In the genomic region with DNA sequence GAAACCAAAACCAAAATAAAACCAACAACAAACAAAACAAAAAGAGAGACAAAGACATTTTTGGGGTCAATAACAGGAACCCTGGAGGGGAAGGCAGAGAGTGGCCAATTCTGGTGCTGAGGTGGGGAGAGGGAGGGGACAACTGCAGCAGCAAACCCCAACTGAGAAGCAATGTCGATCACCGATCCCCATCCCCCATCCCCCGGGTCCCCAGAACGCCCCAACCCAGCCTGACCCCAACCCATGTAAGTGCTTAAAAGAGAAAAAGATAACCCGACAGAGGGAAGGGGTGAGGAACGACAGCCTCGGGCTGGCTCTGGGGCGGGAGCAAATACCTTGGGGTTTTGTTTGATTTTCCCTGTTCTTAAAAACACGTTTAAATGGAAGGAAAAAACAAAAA, we compare ENCODE assay signal across 27 mouse cellular contexts. TPM values are rescaled to one million over a fixed set of nuclear protein-coding genes. Genes with fewer than 3 reads are reported as not detected.
DNase-seq lines count a peak whose midpoint lies in the region; ATAC-seq and TF ChIP-seq lines count a peak whose summit lies in the region.
"Had no signal": no experiment of that assay in that cellular context is flagged by ENCODE, and none has a peak within 500 bp of the region (broad histone marks: within the 10 kb centered on the region; RNA-seq: fewer than 3 reads in every experiment).

No protein-coding gene starts in this region.

- TF ChIP-seq EP300 in heart, adult 2 months (IDR thresholded peaks at IDR 0.05; ENCODE audit: insufficient read depth, low read depth, low read length), result no peak

- no peaks in the 10 kb centered on the region for H3K9me3 ChIP-seq in intestine, postnatal 0 days (ENCODE audit: control insufficient read depth)
- H3K9me3 ChIP-seq in intestine, embryonic 15.5 days, result no peaks in the 10 kb centered on the region
- no peaks in the 10 kb centered on the region for H3K9me3 ChIP-seq in E14TG2a.4 (ENCODE audit: low read length)
- H3K9me3 ChIP-seq: embryonic facial prominence, embryonic 13.5 days; embryonic facial prominence, embryonic 15.5 days; forebrain, embryonic 10.5 days; forebrain, embryonic 12.5 days; G1E had no signal

- TF ChIP-seq CTCF in heart, adult 2 months (IDR thresholded peaks at IDR 0.05), result no peak
- no peak for TF ChIP-seq CTCF in intestine, postnatal 0 days (IDR thresholded peaks at IDR 0.05; ENCODE audit: low read depth)
- no peak for TF ChIP-seq CTCF in E14TG2a.4 (conservative IDR thresholded peaks at IDR 0.05; ENCODE audit: low read length)

- no peaks in the 10 kb centered on the region; the same call in 1 of the 2 replicates for H3K79me2 ChIP-seq in heart, adult 2 months (replicated peaks; ENCODE audit: control insufficient read depth, insufficient read depth, low read length)

- ATAC-seq in intestine, postnatal 0 days, result no peak
- no peak for ATAC-seq in intestine, embryonic 15.5 days
- ATAC-seq: CD4-positive, CD25-positive, alpha-beta regulatory T cell, adult 4 months; forebrain, embryonic 14.5 days; forebrain, embryonic 16.5 days had no signal

- H3K9ac ChIP-seq in heart, adult 2 months (ENCODE audit: low read depth, low read length), result no peak overlapping the region
- H3K9ac ChIP-seq in intestine, postnatal 0 days (ENCODE audit: low read depth, low read length), result no peak overlapping the region
- H3K9ac ChIP-seq in intestine, embryonic 15.5 days, result no peak overlapping the region
- H3K9ac ChIP-seq: embryonic facial prominence, embryonic 13.5 days; embryonic facial prominence, embryonic 15.5 days; forebrain, embryonic 12.5 days had no signal

- no peaks in the 10 kb centered on the region for H3K27me3 ChIP-seq in heart, adult 2 months (ENCODE audit: control insufficient read depth, insufficient read depth, low read length)
- no peaks in the 10 kb centered on the region for H3K27me3 ChIP-seq in intestine, postnatal 0 days (replicated peaks; ENCODE audit: control insufficient read depth, insufficient read depth, low read length)
- no peaks in the 10 kb centered on the region for H3K27me3 ChIP-seq in intestine, embryonic 15.5 days (replicated peaks)
- H3K27me3 ChIP-seq in E14TG2a.4 (ENCODE audit: insufficient read depth, low read length), result no peaks in the 10 kb centered on the region
- H3K27me3 ChIP-seq: CH12.LX; embryonic facial prominence, embryonic 13.5 days; embryonic facial prominence, embryonic 15.5 days; forebrain, embryonic 12.5 days had no signal

- H3K27ac ChIP-seq in heart, adult 2 months, result no peak overlapping the region
- H3K27ac ChIP-seq in intestine, postnatal 0 days (ENCODE audit: low read depth, low read length), result no peak overlapping the region
- no peak overlapping the region for H3K27ac ChIP-seq in intestine, embryonic 15.5 days
- H3K27ac ChIP-seq: embryonic facial prominence, embryonic 13.5 days; embryonic facial prominence, embryonic 15.5 days; forebrain, embryonic 10.5 days; forebrain, embryonic 12.5 days had no signal

- peaks cover 2% of the 10 kb centered on the region for H3K4me1 ChIP-seq in heart, adult 2 months (ENCODE audit: control insufficient read depth, insufficient read depth, low read length)
- H3K4me1 ChIP-seq in intestine, postnatal 0 days (replicated peaks; ENCODE audit: control insufficient read depth, insufficient read depth, low read length), result 0 out of 2 replicates have a peak, but pooled peaks cover 3% of the 10 kb centered on the region
- no peaks in the 10 kb centered on the region for H3K4me1 ChIP-seq in intestine, embryonic 15.5 days (replicated peaks)
- peaks cover 71% of the 10 kb centered on the region for H3K4me1 ChIP-seq in E14TG2a.4 (replicated peaks; ENCODE audit: low read depth, low read length)

- H3K4me2 ChIP-seq in intestine, postnatal 0 days (replicated peaks; ENCODE audit: low read depth), result peak overlapping the region; percentile 13; the same call in 1 of the 2 replicates
- H3K4me2 ChIP-seq in intestine, embryonic 15.5 days (replicated peaks), result no peak overlapping the region
- H3K4me2 ChIP-seq: embryonic facial prominence, embryonic 13.5 days; embryonic facial prominence, embryonic 15.5 days; forebrain, embryonic 12.5 days had no signal

- WGBS in heart, adult 2 months, result 73% methylated on average over 9 of the region's 9 CpGs
- WGBS in intestine, postnatal 0 days, result 73% methylated on average over 9 of the region's 9 CpGs
- WGBS in intestine, embryonic 15.5 days, result 78% methylated on average over 9 of the region's 9 CpGs

- no peak overlapping the region for H3K4me3 ChIP-seq in heart, adult 2 months
- no peak overlapping the region for H3K4me3 ChIP-seq in intestine, postnatal 0 days (ENCODE audit: low read depth, low read length)
- no peak overlapping the region for H3K4me3 ChIP-seq in intestine, embryonic 15.5 days (replicated peaks)
- H3K4me3 ChIP-seq in E14TG2a.4 (replicated peaks; ENCODE audit: low read length), result peak overlapping the region; percentile 30; the same call in 1 of the 2 replicates
- H3K4me3 ChIP-seq: embryonic facial prominence, embryonic 13.5 days; embryonic facial prominence, embryonic 15.5 days; erythroblast, embryonic 14.5 days; forebrain, embryonic 10.5 days; forebrain, embryonic 12.5 days had no signal

- intact Hi-C loops in heart, adult 2 months (cut with DNase I), result loop anchor here (5.0 kb wide), 1 partner anchor 123 kb away; the partner anchor contains the start of gene Adcy9

- peak; percentile 81 for DNase-seq in heart, adult 11 months
- DNase-seq in heart, adult 2 months, result no peak
- no peak for DNase-seq in lung, postnatal 14 days
- DNase-seq: adrenal gland, adult 2 months; adrenal gland, postnatal 10 days; adrenal gland, postnatal 25 days; B cell, adult 2 months; cerebellum, adult 11 months; cerebellum, adult 18-20 months; cerebellum, adult 8-10 months; cerebellum, adult 9-11 months; cerebellum, postnatal 14 days; cerebellum, postnatal 36 days; embryo, embryonic 11 days had no signal

- no peak for TF ChIP-seq POLR2A in heart, adult 2 months (IDR thresholded peaks at IDR 0.05; ENCODE audit: insufficient read depth, low read depth, low read length)

- no peaks in the 10 kb centered on the region for H3K36me3 ChIP-seq in heart, adult 2 months (ENCODE audit: control insufficient read depth, insufficient read depth, low read length)
- peaks cover 25% of the 10 kb centered on the region for H3K36me3 ChIP-seq in intestine, postnatal 0 days (ENCODE audit: control insufficient read depth, insufficient read depth)
- peaks cover 9% of the 10 kb centered on the region; the same call in 1 of the 2 replicates for H3K36me3 ChIP-seq in intestine, embryonic 15.5 days
- H3K36me3 ChIP-seq in E14TG2a.4 (ENCODE audit: insufficient read depth, low read length), result peaks cover 65% of the 10 kb centered on the region

RNA-seq across cellular contexts. Expression of gene Srl, which starts 3.2 kb away (rescaled TPM):
- total RNA-seq in heart, adult 2 months (2021), result 100 to 1,000 TPM; 771 to 870 TPM
- polyA plus RNA-seq in heart, adult 2 months (2012; rRNA removed), result 276 and 575 TPM in 2 replicates
- 2.2 and 2.4 TPM in 2 replicates for polyA plus RNA-seq in intestine, postnatal 0 days (2015; fragmentation: Nextera tagmentation; extraction: Ambion mirVana)
- polyA plus RNA-seq in intestine, embryonic 15.5 days (2015; fragmentation: Nextera tagmentation; extraction: Ambion mirVana), result 7.7 and 11.5 TPM in 2 replicates
- polyA plus RNA-seq: erythroblast, embryonic 14.5 days had no signal

RNA-seq across cellular contexts. Expression of gene Tfap4, which starts 14.8 kb away (rescaled TPM):
- 1 to 10 TPM; 3.2 to 3.4 TPM for total RNA-seq in heart, adult 2 months (2021)
- polyA plus RNA-seq in heart, adult 2 months (2012; rRNA removed), result 2.4 and 2.9 TPM in 2 replicates
- polyA plus RNA-seq in intestine, postnatal 0 days (2015; fragmentation: Nextera tagmentation; extraction: Ambion mirVana), result 9.3 and 10.8 TPM in 2 replicates
- polyA plus RNA-seq in intestine, embryonic 15.5 days (2015; fragmentation: Nextera tagmentation; extraction: Ambion mirVana), result 27.9 and 28.8 TPM in 2 replicates

RNA-seq across cellular contexts. Expression of gene Glis2, which starts 49.7 kb away (rescaled TPM):
- 10 to 100 TPM; 10.0 to 11.1 TPM for total RNA-seq in heart, adult 2 months (2021)
- 17.3 and 23.8 TPM in 2 replicates for polyA plus RNA-seq in heart, adult 2 months (2012; rRNA removed)
- polyA plus RNA-seq in intestine, postnatal 0 days (2015; fragmentation: Nextera tagmentation; extraction: Ambion mirVana), result 9.2 and 10.5 TPM in 2 replicates
- 21.4 and 23.5 TPM in 2 replicates for polyA plus RNA-seq in intestine, embryonic 15.5 days (2015; fragmentation: Nextera tagmentation; extraction: Ambion mirVana)

Comparison
In these comparisons a context has a peak if more than half of its experiments do, and no peak if none do; other contexts are left out.
1. RNA of gene Srl, which starts 3.2 kb away (polyA plus RNA-seq): 276 to 575 TPM in heart, adult 2 months; 7.7 to 11.5 TPM in intestine, embryonic 15.5 days and 2.2 to 2.4 TPM in intestine, postnatal 0 days; every median in the first group is over 10 times any median in the second.